Mouse (Mus musculus): ENCODE results near the gene Ythdf1. TPM values are rescaled to one million over a fixed set of nuclear protein-coding genes. Genes with fewer than 3 reads are reported as not detected.

The Ythdf1 gene
- polyA plus RNA-seq, 1 experiment from 2014 or later, result 24.2 TPM

DNA sequence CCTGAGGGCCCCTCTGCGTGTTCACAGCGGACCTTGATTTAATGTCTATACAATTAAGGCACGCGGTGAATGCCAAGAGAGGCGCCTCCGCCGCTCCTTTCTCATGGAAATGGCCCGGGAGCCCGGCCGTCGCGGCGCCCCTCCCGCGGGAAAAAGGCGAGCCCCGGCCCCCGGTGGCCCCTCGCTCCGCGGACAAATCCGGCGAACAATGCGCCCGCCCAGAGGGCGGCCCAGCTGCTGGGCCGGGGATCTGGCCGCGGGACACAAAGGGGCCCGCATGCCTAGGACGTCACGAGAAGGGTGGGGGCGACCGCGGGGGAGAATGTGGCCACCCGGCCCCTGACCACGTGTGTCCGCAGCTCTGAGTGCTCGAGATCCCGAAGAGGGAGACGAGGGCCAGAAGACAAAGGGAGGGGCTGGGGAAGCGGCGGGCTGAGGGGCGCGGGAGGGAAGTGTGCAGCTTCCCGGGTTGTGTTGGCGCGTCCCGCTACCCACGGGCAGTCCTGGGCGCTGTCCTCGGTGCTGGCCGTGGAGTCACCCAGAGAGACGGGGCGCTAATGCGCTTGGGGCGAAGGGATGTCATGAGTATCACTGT lies 26.6 kb downstream of the Ythdf1 start:
- TF ChIP-seq CTCF (IDR thresholded peaks at IDR 0.05; ENCODE audit: low read depth), result no peak
- Histone ChIP-seq H3K36me3 (ENCODE audit: control insufficient read depth, insufficient read depth) (no peaks in the 10 kb centered on the region), H3K4me2 (replicated peaks; ENCODE audit: low read depth) (peak overlapping the region; percentile 76), H3K27me3 (replicated peaks; ENCODE audit: control insufficient read depth, insufficient read depth, low read length) (peaks cover 76% of the 10 kb centered on the region), H3K4me3 (ENCODE audit: low read depth, low read length) (peak overlapping the region; percentile 41), H3K9me3 (ENCODE audit: control insufficient read depth) (no peaks in the 10 kb centered on the region), H3K27ac (ENCODE audit: low read depth, low read length) (no peak overlapping the region), H3K4me1 (replicated peaks; ENCODE audit: control insufficient read depth, insufficient read depth, low read length) (0 out of 2 replicates have a peak, but pooled peaks cover 3% of the 10 kb centered on the region), H3K9ac (ENCODE audit: low read depth, low read length) (no peak overlapping the region)
- WGBS, result under 1% methylated on average over 57 of the region's 57 CpGs
- 0 out of 2 replicates have a peak, but pooled peaks have one; percentile 35 for ATAC-seq

DNA sequence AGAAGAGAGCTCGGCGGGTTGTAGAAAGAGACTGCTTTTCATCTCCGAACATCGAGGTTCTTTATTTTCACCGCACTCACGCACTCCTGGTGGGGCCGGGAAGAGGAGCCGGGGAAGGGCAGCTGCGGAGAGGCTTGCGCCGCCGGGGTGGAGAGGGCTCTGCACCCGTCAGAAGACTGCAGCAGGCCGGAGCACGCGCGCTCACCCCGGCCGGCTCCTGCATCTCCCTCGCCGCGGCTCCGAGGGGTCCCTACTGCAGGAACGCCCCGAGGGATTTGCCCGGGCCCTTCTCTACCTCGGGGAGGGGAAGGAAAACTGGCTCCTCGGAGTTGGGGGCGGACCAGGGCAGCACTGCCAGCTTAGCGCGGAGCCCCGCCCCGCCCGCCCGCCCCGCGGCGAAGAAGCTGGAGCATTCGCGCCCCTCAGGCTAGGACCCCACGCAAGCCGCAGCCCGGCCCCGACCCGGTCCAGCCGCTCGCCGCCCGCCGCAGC lies 27.2 kb downstream of the Ythdf1 start:
- no peak for TF ChIP-seq CTCF (IDR thresholded peaks at IDR 0.05; ENCODE audit: low read depth)
- Histone ChIP-seq H3K4me3 (ENCODE audit: low read depth, low read length) (peak overlapping the region; percentile 41), H3K27ac (ENCODE audit: low read depth, low read length) (no peak overlapping the region), H3K27me3 (replicated peaks; ENCODE audit: control insufficient read depth, insufficient read depth, low read length) (peaks cover 81% of the 10 kb centered on the region), H3K36me3 (ENCODE audit: control insufficient read depth, insufficient read depth) (no peaks in the 10 kb centered on the region), H3K9me3 (ENCODE audit: control insufficient read depth) (no peaks in the 10 kb centered on the region), H3K4me1 (replicated peaks; ENCODE audit: control insufficient read depth, insufficient read depth, low read length) (0 out of 2 replicates have a peak, but pooled peaks cover 3% of the 10 kb centered on the region), H3K9ac (ENCODE audit: low read depth, low read length) (no peak overlapping the region), H3K4me2 (replicated peaks; ENCODE audit: low read depth) (peak overlapping the region; percentile 76)
- WGBS, result under 1% methylated on average over 43 of the region's 50 CpGs
- ATAC-seq, result no peak; the same call in 1 of the 2 replicates

DNA sequence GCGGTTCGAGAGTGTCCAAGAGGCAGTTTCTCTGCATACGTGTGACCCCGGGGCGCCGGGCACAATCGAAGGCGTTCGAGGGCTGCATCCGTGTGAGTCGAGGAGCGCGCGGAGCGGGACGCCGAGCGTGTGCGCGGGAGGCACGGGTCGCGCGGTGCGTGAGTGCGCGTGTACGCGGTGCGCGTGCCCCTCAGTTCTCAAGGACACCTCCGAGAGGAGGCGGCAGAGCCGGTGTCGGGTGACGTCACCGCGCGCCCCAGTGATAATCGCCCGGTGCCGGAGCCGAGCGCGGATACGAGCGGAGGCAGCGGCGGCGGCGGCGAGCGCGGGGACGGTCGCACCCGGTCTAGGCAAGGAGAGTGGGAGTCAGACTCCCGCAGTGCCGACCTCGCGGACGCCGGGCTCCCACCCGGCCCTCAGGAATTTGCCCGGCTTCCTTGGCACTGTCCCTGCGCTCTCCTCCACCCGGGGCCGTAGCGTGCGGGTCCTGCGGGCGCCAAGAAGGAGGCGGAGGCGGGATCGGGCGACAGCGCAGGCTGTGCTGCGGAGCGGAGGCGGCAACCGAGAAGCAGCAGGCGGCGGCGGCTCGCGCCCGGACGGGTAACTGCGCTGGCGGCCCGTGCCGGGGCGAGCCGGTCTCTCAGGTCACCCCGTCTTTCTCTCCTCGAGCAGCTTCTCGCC lies 27.8 kb downstream of the Ythdf1 start:
- H3K36me3 ChIP-seq (ENCODE audit: control insufficient read depth, insufficient read depth), result no peaks in the 10 kb centered on the region
- H3K9ac ChIP-seq (ENCODE audit: low read depth, low read length), result no peak overlapping the region
- peak overlapping the region; percentile 41 for H3K4me3 ChIP-seq (ENCODE audit: low read depth, low read length)
- ATAC-seq, result no peak
- no peak for TF ChIP-seq CTCF (IDR thresholded peaks at IDR 0.05; ENCODE audit: low read depth)
- H3K4me2 ChIP-seq (replicated peaks; ENCODE audit: low read depth), result peak overlapping the region; percentile 76
- H3K27ac ChIP-seq (ENCODE audit: low read depth, low read length), result no peak overlapping the region
- WGBS, result under 1% methylated on average over 89 of the region's 97 CpGs
- 0 out of 2 replicates have a peak, but pooled peaks cover 3% of the 10 kb centered on the region for H3K4me1 ChIP-seq (replicated peaks; ENCODE audit: control insufficient read depth, insufficient read depth, low read length)
- H3K9me3 ChIP-seq (ENCODE audit: control insufficient read depth), result no peaks in the 10 kb centered on the region
- peaks cover 86% of the 10 kb centered on the region for H3K27me3 ChIP-seq (replicated peaks; ENCODE audit: control insufficient read depth, insufficient read depth, low read length)

DNA sequence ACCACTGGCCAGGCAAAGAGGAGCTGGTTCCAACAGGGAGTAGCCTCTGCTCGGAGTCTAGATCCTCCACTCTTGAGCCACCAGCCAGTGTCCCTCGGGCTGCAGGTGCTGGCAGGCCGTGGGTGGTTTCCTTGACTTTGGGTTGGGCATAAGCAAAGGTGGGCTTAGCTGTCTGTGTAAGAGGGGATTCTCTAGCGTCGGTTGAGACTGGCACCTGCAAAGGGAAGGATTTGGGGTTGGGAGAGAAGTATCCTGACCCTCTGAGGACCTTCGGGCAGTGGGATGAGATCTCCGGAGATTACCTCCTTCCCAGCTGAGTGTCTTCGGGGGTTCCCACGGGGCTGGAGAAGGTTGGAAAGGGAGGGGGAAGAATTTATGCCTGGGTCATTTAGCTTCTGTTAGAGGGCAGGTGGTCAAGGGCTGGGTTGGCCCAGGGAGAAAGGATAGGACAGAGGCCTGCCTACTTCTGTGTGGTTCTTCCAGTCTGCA lies 28.9 kb downstream of the Ythdf1 start:
- no peak for ATAC-seq
- 8% methylated on average over 9 of the region's 9 CpGs for WGBS
- H3K9ac ChIP-seq (ENCODE audit: low read depth, low read length), result no peak overlapping the region
- no peaks in the 10 kb centered on the region for H3K9me3 ChIP-seq (ENCODE audit: control insufficient read depth)
- no peak overlapping the region for H3K27ac ChIP-seq (ENCODE audit: low read depth, low read length)
- no peak overlapping the region for H3K4me3 ChIP-seq (ENCODE audit: low read depth, low read length)
- TF ChIP-seq CTCF (IDR thresholded peaks at IDR 0.05; ENCODE audit: low read depth), result no peak
- no peak overlapping the region for H3K4me2 ChIP-seq (replicated peaks; ENCODE audit: low read depth)
- peaks cover 85% of the 10 kb centered on the region for H3K27me3 ChIP-seq (replicated peaks; ENCODE audit: control insufficient read depth, insufficient read depth, low read length)
- H3K36me3 ChIP-seq (ENCODE audit: control insufficient read depth, insufficient read depth), result no peaks in the 10 kb centered on the region
- H3K4me1 ChIP-seq (replicated peaks; ENCODE audit: control insufficient read depth, insufficient read depth, low read length), result 0 out of 2 replicates have a peak, but pooled peaks cover 3% of the 10 kb centered on the region

DNA sequence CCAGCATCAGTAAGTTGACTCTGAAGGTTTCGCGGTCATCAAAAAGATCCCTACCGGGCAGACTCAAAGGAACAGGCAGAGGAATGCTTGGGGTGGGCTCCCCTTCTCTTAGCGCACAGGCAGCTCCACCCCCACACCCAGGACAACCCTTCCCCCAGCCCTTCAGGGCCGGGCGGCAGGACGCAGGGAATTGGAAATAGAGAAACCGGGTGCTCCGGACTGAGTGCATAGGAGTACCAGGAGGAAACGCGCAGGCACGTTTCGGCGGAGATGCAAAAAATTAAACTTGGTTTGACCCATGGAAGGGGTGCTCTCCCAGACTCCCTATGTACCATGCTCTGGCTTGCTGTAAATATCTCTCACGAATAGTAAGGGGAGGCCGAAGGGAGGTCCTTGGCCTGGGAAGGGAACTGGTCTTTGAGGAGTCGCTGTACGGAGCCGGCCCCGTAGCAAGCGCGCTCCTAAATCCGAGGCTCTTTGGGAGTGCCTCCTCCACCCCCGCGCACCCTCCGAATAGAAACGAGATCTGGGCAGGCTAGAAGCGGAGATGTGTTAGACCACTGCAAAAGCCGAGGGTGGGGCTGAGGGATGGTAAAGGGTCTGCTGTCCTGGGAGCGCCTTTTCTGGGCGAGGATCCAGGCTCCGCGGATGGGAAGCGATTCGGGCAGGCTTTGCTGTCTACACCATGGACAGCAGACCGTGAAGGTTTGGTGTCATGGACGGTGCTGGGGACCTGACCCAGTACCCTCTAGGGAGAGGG lies 29.5 kb downstream of the Ythdf1 start:
- no peak for TF ChIP-seq CTCF (IDR thresholded peaks at IDR 0.05; ENCODE audit: low read depth)

More for the DNA sequence above, 29.5 kb downstream of the Ythdf1 start:
- Histone ChIP-seq H3K4me1 (replicated peaks; ENCODE audit: control insufficient read depth, insufficient read depth, low read length) (0 out of 2 replicates have a peak, but pooled peaks cover 3% of the 10 kb centered on the region), H3K27ac (ENCODE audit: low read depth, low read length) (no peak overlapping the region), H3K4me3 (ENCODE audit: low read depth, low read length) (no peak overlapping the region), H3K36me3 (ENCODE audit: control insufficient read depth, insufficient read depth) (no peaks in the 10 kb centered on the region), H3K9ac (ENCODE audit: low read depth, low read length) (no peak overlapping the region), H3K4me2 (replicated peaks; ENCODE audit: low read depth) (no peak overlapping the region), H3K9me3 (ENCODE audit: control insufficient read depth) (no peaks in the 10 kb centered on the region), H3K27me3 (replicated peaks; ENCODE audit: control insufficient read depth, insufficient read depth, low read length) (peaks cover 82% of the 10 kb centered on the region)
- WGBS, result 2% methylated on average over 37 of the region's 37 CpGs
- ATAC-seq, result no peak

Data from intestine, postnatal 0 days (tissue).